Mouse (Mus musculus) small intestine, adult 2 months (tissue): ENCODE data around the gene C2cd2l. TPM values are rescaled to one million over a fixed set of nuclear protein-coding genes. Genes with fewer than 3 reads are reported as not detected.
A peak's percentile ranks its signal among the peaks of the same experiment; 100 is the strongest.

ENCODE experiments used
- H3K27ac ChIP-seq: fragments of 200-500 bp; 2 replicates; pipeline ENCODE4 v1.5.1; 2012; ENCODE audit warnings: low read depth, low read length, control low read depth, inconsistent platforms; ENCODE audit not compliant: insufficient read depth
- H3K27me3 ChIP-seq: fragments of 200-500 bp; 2 replicates; pipeline ENCODE4 v1.6.1; 2012; ENCODE audit warnings: mild to moderate bottlenecking, moderate library complexity, low read length, inconsistent platforms; ENCODE audit not compliant: control insufficient read depth, insufficient read depth
- H3K36me3 ChIP-seq: fragments of 200-500 bp; 2 replicates; pipeline ENCODE4 v1.6.1; 2012; ENCODE audit warnings: mild to moderate bottlenecking, low read length, control low read depth, inconsistent platforms; ENCODE audit not compliant: control insufficient read depth, insufficient read depth
- H3K4me1 ChIP-seq: fragments of 200-500 bp; 2 replicates; pipeline ENCODE4 v1.6.1; 2012; ENCODE audit warnings: low read length, inconsistent platforms, mixed read lengths; ENCODE audit not compliant: control insufficient read depth, insufficient read depth, insufficient read length
- H3K4me3 ChIP-seq: fragments of 200-500 bp; 2 replicates; pipeline ENCODE4 v1.5.1; 2012; ENCODE audit warnings: low read depth, mild to moderate bottlenecking, control low read depth, inconsistent platforms, low read length, moderate library complexity
- CTCF ChIP-seq: fragments of 200-500 bp; IDR thresholded peaks from 2 replicates; pipeline ENCODE4 v1.5.1; 2012; ENCODE audit warnings: low read depth, mild to moderate bottlenecking, control low read depth, inconsistent platforms, low read length, moderate library complexity, mixed read lengths; ENCODE audit not compliant: insufficient replicate concordance, insufficient read length; ENCODE audit errors: extremely low read depth
- POLR2A ChIP-seq: fragments of 200-500 bp; IDR thresholded peaks from 2 replicates; pipeline ENCODE4 v1.6.1; 2012; ENCODE audit warnings: low read depth, mild to moderate bottlenecking, control low read depth, inconsistent platforms, low read length, moderate library complexity
- WGBS: fragments of 180-500 bp; shearing (Covaris S2); methylation state at CpG from one replicate; pipeline ENCODE4 v1.1.7; 2018; 5-methylcytosine and 5-hydroxymethylcytosine counted together
- polyA plus RNA-seq: library from polyadenylated mRNA; depleted of rRNA; stranded (reverse); fragments of >200 nt; gene quantifications from 2 replicates; pipeline ENCODE4 v1.2.3, GENCODE M21; 2012

Gene C2cd2l
- polyA plus RNA-seq, 1 experiment = 257 TPM

GRCm38 (mm10) chr9:44319105-44319886 is 789 bp downstream of the C2cd2l start:
- peak overlapping the region; percentile 97 for H3K4me3 ChIP-seq
- H3K27ac ChIP-seq = peak overlapping the region; percentile 90
- no peaks in the 10 kb centered on the region for H3K27me3 ChIP-seq
- peaks cover 32% of the 10 kb centered on the region for H3K36me3 ChIP-seq
- peaks cover 3% of the 10 kb centered on the region; the same call in 1 of the 2 replicates for H3K4me1 ChIP-seq
- WGBS = 2% methylated on average over 37 of the region's 37 CpGs
- TF ChIP-seq CTCF (no peak), POLR2A (no peak)

- Histone ChIP-seq H3K27me3 (no peaks in the 10 kb centered on the region), H3K4me3 (peak overlapping the region; percentile 97), H3K36me3 (peaks cover 38% of the 10 kb centered on the region), H3K27ac (peak overlapping the region; percentile 90), H3K4me1 (peaks cover 3% of the 10 kb centered on the region; the same call in 1 of the 2 replicates)
- WGBS = 10% methylated on average over 3 of the region's 3 CpGs
- no peak; the same call in none of the 2 replicates for TF ChIP-seq POLR2A
- no peak for TF ChIP-seq CTCF
Observed at GRCm38 (mm10) chr9:44318826-44319095, 1.3 kb downstream of the C2cd2l start.

GRCm38 (mm10) chr9:44318076-44318825 is 1.8 kb downstream of the C2cd2l start:
- H3K27me3 ChIP-seq = no peaks in the 10 kb centered on the region
- peaks cover 43% of the 10 kb centered on the region for H3K36me3 ChIP-seq
- TF ChIP-seq POLR2A = peak; percentile 39
- TF ChIP-seq CTCF = no peak
- H3K4me3 ChIP-seq = peak overlapping the region; percentile 97
- peaks cover 3% of the 10 kb centered on the region; the same call in 1 of the 2 replicates for H3K4me1 ChIP-seq
- H3K27ac ChIP-seq = peak overlapping the region; percentile 90
- WGBS = 22% methylated on average over 5 of the region's 5 CpGs

GRCm38 (mm10) chr9:44317452-44317851 is 2.6 kb downstream of the C2cd2l start:
- H3K36me3 ChIP-seq = peaks cover 51% of the 10 kb centered on the region
- peak overlapping the region; percentile 80 for H3K27ac ChIP-seq
- peaks cover 3% of the 10 kb centered on the region; the same call in 1 of the 2 replicates for H3K4me1 ChIP-seq
- no peaks in the 10 kb centered on the region for H3K27me3 ChIP-seq
- 85% methylated on average over 4 of the region's 4 CpGs for WGBS
- H3K4me3 ChIP-seq = peak overlapping the region; percentile 53
- TF ChIP-seq CTCF (no peak), POLR2A (no peak)

- Histone ChIP-seq H3K36me3 (peaks cover 70% of the 10 kb centered on the region), H3K27ac (no peak overlapping the region), H3K4me3 (no peak overlapping the region), H3K27me3 (no peaks in the 10 kb centered on the region), H3K4me1 (peaks cover 3% of the 10 kb centered on the region; the same call in 1 of the 2 replicates)
- 94% methylated on average over 18 of the region's 18 CpGs for WGBS
- TF ChIP-seq POLR2A (no peak), CTCF (no peak)
Observed at GRCm38 (mm10) chr9:44314910-44315309, 5.2 kb downstream of the C2cd2l start.

GRCm38 (mm10) chr9:44314257-44314547 is 5.9 kb downstream of the C2cd2l start:
- Histone ChIP-seq H3K27ac (no peak overlapping the region), H3K4me3 (no peak overlapping the region), H3K27me3 (no peaks in the 10 kb centered on the region), H3K36me3 (peaks cover 76% of the 10 kb centered on the region), H3K4me1 (peaks cover 3% of the 10 kb centered on the region; the same call in 1 of the 2 replicates)
- TF ChIP-seq CTCF = no peak
- no peak for TF ChIP-seq POLR2A
- WGBS = 76% methylated on average over 4 of the region's 4 CpGs

GRCm38 (mm10) chr9:44313476-44314256 is 6.4 kb downstream of the C2cd2l start:
- H3K4me1 ChIP-seq = peaks cover 3% of the 10 kb centered on the region; the same call in 1 of the 2 replicates
- no peak overlapping the region for H3K4me3 ChIP-seq
- TF ChIP-seq POLR2A (no peak), CTCF (no peak)
- 90% methylated on average over 19 of the region's 19 CpGs for WGBS
- no peak overlapping the region for H3K27ac ChIP-seq
- peaks cover 76% of the 10 kb centered on the region for H3K36me3 ChIP-seq
- no peaks in the 10 kb centered on the region for H3K27me3 ChIP-seq
